Mouse (Mus musculus): Measurements from ENCODE around the gene Dmxl2.

Gene Dmxl2

DNA sequence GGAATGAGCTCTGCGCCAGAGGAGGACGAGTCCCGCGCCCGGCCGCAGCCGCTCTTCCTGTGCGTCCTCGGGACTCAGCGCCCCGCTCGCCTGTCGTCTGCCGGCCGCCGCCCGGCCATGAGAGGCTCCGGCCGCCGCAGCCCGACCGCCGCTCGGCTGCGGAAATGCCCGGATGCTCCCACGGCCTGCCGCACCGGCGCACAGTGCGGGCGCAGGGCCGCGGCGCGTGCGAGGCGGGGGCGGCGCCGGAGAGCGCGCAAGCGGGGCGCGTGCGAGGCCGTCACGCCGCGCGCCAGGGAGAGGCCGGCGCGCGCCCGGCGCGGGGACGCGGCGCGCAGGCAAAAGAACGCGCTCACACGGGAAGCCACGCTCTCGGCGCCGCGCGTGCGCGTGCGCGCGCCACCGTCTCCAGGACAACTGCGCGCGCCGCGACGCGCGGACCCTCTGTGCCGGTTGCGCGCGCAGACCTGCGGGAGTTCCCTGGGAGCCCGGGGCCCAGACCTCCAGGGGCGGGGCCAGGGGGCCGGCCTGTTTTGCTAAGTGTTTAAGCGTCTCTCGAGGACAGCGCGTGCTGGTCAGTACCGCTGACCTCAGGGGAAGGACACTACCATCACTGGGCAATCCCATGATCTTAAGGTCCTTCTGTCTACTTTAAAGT, at the start of gene Dmxl2:
Gene Dmxl2 (minus strand): TSS at position 174 of the 658 bp plus-strand sequence.
- peak; percentile 91 to 95 for DNase-seq

DNA sequence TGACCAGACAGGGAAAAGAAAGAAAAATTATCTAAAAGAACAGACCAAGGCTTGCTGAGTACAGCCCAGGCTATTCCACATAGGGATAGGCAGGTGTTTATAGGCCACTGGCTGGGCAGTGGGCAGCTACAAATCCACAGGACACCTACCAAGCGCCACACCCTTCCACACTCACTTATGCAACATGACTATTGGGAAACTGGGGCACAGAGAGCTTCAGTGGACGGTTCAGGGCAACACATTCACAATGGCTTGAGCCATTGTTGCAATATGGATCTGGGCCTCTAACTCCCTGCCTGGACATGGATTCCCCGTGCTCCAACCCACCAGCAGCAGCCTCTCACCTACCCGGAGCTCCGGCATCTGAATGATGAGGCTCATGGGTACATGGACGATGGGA, 48.0 kb upstream of the Dmxl2 start:
- DNase-seq, result no peak

DNA sequence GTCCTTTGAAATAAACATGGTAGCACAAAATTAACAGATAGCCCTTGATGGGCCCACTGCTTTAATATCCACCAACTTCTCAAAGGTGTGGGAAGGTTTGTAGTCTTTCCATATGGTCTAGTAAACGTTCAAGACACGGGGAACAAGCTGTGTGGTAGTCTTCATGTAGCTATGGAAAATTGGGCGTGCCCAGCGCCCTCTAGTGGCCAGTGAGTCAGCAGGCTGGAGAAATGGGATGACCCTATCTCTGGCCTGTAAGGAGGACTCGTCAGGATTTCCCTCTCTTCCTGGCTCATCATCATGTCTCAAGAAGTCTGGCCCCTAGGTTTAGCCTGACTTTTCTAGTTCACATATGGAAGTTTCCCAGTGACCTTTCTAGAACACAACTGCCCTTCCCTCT, 46.1 kb upstream of the Dmxl2 start:
- DNase-seq, result peak; percentile 41 to 64

DNA sequence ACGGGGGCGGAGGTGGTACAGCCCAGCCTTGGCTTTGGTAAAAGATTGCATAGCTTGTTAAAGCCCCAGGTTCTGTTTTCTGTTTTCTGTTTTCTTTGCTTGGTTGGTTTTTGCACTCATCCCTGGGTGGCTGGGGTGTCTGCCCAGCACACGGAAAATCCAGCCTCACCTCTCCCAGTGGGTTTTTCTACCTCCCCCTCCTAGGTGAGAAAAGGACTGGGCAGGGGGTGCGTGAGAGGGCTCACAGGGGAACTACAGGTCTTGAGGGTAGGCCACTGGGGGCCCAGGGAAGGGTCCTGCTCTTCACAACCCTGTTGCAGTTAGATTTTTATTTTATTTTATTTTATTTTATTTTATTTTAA, 43.5 kb upstream of the Dmxl2 start:
- DNase-seq, result no peak

DNA sequence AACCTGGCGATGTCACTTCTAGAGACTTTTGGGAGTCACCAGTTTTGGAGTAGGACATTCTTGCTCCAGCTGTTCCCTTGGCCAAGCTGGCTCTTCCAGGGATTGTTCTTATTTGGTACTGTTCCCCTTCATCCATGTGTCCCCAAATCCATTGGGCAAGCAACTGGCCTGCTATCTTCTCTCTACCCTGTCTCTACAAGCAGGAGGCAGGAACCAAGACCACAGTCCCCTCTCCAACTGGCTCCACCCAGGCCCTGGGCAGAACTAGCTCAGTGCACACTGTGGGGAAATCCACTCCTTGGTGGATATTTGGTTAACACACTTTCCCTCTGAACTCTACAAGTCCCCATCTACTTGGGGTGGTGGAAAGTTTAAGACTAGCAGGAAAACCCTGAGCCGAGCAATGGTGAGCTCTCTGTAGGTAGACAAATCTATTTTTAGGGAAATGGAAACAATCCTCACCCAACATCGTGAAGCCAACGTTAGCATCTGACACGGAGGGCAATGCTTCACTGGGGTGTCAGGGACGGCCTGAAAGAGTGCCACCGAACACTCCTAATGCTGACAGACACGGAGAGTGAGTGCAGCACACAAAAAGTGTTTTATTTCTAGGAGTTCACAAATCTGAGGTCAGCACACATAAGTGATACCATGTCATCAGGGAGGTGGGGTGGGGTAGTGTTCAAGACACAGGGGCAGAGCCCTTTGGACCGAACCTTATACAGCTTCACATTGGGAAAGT, 43.0 kb upstream of the Dmxl2 start:
- DNase-seq, result no peak

DNA sequence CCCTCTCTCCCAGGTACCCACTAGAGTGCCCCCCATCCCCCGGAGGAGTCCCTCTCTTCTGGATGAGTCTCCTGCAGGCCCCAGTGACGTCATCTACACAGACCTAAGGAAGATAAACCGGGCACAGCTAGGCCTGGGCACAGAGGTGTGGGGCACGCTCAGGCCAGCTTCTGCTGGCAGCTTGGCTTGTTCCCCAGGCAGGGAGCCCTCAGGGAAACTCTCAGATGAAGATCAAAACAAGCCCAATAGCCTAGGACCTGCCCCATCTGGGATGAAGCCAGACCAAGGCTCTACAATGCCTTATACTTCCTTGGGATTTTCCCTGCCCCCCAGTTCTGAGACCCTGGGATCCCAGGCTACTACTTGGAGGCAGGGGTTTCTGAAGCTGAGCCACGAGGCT, 39.4 kb upstream of the Dmxl2 start:
- DNase-seq, result no peak

DNA sequence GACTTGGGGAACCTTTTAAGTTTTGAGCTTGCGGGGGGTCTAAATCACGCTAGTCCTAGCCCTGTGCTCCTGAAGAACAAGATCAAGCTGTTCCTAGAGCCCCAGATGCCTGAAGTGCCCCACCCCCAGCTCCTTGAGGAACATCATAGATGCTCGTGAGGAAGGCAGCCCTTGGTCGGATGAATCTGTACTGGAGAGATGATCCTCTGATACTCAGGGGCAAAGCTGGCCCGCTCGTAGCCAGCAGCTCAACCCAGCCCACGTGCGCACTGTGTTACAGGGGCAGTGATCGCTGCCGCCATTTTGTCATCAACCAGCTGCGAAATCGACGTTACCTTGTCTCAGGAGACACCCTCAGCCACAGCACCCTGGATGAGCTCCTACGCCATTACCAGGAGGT, 37.3 kb upstream of the Dmxl2 start, which contains the start of gene Sh2d7:
Gene Sh2d7 (plus strand): TSS at position 301 of the 400 bp plus-strand sequence.
- no peak for DNase-seq

DNA sequence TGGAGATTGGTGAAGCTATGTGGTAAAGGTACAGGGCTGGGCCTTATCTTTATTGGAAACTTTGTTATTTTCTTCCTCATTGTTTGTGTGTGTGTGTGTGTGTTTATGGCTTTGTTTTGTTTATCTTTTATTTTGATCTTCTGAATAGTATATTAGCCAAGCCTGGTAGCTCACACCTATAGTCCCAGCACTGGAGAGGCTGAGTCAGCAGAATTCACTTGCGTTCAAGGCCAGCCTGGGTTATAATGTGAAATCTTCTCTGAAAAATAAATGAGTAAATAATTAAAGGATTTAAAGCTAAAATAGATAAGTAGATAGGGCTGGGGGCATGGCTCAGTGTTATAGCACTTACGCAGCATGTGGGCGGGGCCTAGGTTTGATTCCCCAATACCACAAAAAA, 36.8 kb upstream of the Dmxl2 start:
- no peak for DNase-seq

DNA sequence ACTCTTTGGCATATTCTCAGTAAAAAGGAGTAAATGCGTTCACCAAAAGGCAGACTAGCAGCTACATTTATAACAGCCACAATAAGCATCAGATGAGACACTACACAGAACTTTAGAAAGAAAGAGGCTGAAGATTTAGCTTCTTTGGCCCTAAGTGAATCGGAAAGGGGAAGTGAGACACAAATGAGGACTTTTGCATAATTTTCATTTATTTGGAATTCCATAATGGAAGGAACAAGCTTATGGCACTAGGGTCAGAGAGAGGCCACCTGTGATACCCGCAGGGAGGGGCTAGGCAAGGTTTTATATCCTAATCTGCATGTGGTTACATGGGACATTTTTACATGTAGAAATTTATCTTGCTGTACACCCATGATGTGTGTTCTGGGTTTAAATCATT, 36.1 kb upstream of the Dmxl2 start:
- DNase-seq, result no peak

DNA sequence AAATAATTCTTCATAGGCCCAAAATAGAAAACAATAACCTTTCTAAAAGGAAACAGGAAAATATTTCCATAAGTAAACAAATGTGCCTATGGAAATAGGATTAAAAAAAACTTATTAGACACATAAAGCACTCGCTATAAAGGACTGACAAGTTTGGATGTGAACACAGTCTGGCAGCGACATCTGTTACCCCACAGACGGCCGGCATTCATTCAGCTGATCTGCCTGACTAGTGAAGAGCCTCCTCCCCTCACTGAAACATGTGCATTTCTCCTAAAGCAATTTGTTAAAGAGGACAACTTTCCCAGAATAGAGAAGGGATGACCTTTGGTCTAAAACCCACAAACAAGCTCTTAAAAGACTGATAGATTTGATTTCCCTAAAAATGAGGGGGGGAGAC, 35.6 kb upstream of the Dmxl2 start:
- no peak for DNase-seq

DNA sequence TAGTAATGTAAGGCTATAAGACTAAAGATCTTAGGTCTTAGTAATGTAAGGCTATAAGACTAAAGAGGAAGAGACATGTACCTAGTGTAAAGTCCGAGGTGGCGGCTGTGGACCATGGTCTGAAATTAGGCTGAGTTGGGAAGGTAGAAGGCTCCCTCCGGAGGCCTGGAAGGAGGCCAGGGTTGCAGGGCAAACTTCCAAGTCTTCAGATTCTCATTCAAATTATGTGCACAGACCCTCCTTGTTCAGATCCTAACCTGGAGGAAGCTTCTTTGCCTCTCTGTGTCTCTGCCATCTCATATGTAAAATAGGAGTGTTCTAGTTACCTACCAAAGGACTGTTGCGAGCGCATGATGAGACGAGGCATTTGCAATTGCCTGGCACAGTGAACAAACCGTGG, 34.8 kb upstream of the Dmxl2 start:
- no peak for DNase-seq

DNA sequence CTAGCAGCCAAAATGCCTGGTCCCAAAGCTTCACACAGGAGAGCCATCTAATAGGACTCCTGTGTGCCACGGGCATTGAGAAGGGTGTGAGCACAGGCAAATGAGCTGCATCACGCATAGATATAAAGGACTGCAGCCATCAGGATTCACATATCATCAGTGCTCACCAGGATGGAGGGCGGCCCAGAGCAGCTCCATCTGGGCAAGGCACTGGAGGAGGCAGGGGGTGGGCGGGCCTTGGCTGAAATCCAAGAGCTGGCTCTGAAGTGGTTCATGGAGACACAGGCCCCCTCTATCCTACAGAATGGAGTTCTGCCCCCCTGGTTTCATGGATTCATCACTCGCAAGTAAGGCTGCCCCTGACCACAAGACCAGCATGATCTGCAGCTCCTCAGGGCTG, 32.5 kb upstream of the Dmxl2 start:
- peak; percentile 17 to 36 for DNase-seq

DNA sequence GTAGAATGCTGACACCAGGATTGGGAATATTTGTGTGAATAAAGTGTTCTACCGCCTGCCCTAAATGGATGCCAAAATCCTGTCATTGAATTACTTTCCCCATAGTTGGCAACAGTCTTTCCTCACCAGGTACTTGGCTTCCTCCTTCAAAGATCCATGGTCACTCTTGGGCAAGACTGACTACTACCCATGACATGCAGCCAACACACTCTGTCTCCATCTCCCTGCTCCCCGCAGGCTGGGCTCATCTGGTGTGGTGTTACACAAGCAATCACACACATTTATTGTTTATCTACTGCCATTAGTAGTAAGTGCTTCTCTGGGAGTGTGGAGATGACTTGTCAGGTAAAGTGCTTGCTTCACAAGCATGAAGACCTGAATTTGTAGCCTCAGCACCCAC, 31.5 kb upstream of the Dmxl2 start:
- DNase-seq, result no peak

DNA sequence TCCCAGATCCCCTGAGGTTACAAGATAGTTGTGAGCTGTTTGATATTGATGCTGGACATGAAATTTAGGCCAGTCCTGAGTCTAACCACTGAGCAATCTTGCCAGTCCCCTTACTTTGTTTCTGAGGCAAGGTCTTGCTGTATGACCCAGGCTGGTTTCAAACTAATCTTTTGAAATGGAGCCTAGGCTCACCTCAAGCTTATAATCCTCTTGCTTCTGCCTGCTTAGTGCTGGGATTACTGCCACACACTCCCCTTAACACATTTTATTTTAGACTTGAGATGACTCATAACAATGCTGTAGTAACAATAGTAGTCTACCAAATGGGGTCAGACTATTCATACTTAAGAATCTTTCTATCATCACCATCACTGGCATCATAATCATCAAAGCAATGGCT, 30.0 kb upstream of the Dmxl2 start:
- DNase-seq, result no peak

DNA sequence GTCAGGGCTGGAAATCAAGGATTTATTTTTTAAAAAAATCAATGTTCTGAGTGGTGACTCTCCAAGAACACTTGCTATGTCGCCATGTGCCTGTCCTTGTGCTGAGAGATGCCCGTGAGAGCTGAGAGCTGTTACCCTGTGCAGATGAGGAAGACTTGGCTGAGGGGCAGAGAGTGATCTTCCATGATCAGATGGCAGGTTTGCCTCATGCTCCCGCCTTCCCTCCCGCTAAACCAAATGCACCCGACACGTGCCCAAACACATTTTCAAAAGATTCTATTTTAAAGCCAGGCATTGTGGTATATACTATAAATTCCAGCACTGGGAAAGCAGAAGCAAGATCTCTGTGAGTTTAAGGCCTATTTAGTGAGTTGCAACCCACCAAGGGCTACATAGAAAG, 29.4 kb upstream of the Dmxl2 start:
- no peak for DNase-seq

DNA sequence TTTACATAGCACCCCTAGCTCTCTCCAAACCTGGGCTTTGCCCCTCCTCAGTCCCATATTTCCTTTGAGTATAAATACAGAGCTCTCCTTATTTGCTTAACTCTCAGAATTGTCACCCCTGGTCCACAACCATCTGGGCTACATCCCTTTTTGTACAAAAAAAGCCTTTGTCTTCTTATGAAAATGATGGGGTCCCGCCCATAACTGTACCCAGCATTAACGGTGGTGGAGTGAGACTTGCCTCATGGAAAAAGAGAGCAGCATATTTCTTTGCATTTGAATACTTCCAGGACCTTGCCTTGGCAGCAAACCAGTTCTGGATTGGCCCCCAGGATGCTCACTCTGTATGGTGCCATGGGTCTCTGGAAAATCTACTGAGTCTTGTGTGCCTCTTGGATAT, 28.5 kb upstream of the Dmxl2 start:
- DNase-seq, result no peak

DNA sequence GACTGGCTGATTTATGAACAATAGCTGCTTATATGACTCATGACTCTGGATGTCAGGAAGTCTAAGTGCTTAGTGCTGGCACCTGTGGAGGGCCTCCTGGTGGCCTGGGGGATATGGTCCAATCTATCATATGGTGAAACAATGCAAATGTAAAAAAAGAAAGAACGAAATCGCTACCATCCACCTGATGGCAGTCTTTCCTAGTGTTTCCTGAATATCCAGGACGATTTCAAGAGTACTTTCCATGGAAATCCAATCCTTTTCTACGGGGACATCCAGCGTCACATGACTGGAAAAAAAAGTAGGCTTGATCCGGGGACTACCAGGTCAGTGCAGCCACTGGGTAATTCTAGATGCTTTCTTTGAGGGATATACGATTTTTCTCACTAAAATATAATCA, 26.3 kb upstream of the Dmxl2 start:
- no peak for DNase-seq

DNA sequence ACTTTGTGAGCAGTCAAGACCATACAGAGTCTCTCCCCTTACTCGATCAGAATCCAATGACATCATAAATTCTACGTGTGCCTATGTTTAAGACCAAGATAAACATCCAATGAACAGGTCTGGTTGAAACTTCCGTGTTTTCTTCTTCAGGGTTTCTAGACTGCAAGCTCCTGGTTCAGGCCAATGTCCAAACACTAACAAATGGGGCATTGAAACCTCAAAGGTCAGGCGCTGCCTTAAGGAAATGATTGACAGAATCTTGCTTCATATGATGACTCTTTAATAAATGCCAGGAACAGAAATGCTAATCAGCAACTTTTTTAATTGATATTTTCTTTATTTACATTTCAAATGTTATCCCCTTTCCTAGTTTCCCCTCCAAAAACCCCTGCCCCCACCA, 18.9 kb upstream of the Dmxl2 start:
- DNase-seq, result no peak

DNA sequence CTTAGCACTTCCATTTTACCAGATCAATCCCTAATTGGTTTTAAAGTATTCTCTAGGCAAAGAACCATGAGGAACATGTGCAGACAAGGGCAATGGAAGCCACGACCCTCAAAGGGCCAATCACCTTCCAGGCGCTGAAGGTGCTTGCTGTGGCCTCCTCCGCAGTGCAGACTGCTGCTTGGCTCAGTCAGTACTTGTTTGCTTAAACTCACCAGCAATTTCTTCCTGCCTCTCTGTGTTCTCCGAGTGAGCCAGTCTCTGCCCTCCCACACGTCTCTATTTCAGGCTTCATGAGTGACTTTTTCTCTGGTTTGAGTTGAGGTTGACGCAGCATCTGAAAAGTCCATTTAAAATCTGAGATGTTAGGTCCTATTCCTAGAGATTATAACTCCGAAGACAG, 17.5 kb upstream of the Dmxl2 start:
- no peak for DNase-seq

DNA sequence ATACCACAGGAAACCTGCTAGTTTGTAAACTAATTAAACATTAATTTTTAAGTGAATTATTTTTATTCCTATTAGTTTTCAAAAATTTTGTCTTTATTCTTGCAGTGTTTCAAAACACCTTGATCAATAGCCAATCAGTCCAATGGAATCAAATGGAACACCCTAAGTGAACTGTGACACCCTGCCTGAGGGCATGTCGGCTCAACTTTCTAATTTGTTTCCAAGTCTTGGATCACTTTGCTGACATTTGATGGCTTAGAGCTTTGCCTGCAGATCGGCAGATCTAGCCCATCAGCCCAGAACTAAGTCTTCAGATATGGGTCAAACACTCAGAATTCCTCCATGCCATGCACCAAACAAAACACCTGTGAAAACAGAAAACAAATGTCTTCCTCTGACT, 14.6 kb upstream of the Dmxl2 start:
- DNase-seq, result no peak

DNA sequence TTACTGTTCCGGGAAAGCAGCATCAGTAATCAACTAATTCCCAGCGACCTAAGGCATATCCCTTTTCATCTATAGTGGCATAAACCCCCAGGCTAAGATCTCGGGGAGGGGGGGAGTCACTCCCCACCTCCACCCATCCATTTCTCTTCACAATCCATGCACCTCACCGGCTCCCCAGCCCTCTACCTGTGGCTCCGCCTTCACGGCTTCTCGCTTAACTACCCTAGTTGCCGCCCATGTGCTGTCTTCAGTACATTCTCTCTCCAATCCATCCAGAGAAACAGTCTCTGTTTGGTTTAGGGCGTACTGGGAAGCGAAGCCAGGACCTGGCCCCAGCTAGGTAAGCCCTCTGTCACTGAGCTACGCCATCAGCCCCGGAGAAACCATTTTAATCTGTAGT, 1.4 kb upstream of the Dmxl2 start:
- no peak for DNase-seq

DNA sequence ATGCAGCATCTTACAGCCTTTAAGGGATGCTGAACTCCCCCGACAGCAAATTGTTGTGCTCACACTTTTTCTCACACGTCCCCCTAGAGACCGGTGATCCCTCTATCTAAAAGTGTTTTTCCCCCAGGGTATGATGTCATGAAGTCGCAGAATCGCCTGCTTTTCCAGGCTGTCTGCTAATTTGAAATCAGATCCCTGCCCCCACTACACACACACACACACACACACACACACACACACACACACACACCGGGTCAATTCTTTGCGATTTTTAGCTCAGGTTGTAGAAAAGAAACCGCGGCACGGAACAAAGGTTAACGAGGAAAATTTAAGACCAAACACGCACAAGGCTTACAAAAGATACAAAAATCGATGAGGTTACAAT, 677 bp upstream of the Dmxl2 start:
- no peak for DNase-seq

DNA sequence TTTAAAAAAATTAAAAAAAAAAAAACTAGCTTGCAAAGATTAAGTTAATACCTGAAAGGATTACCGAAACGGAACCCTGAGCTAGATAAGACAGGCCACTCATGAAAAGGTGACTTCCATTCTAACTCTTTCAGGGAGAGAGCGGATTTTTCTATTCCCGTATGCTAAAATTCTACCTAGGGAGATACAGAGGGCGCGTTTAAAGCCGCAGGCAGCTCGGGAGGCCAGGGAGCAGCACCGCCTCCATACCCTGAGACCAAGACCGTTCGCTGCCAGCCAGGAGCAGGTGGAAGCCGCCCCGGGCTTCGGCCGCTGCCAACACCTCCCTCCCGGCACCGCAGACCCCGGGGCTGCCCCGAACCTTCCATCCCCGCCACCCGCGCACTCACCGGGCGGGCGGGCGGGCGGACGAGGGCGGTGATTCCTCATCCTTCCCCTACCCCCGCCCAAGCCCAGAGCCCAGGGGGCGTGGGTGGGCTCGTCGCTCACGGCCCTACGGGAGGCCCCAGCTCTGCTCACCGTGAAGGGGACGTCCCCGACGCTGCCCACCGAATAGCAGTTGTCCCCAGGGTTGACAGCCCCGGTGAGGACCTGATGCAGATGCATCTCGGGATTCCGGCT, 484 bp downstream of the Dmxl2 start:
- DNase-seq, result no peak

DNA sequence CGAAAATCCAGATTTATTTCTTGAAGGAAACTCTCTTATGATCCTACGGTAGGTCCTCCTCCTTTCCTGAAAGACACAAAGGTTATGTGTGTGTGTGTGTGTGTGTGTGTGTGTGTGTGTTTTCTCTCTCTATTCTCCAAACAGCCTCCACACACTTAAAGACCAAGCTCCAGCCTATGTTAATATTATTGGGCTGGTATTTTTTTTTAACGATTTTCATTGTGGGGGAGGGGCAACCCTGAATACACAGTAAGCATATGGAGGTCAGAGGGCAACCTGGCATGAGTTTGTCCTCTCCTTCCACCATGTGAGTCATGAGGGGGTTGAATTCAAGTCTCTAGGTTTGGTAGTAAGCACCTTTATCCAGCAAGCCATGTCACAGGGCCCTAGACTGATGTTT, 1.6 kb downstream of the Dmxl2 start:
- no peak for DNase-seq

DNA sequence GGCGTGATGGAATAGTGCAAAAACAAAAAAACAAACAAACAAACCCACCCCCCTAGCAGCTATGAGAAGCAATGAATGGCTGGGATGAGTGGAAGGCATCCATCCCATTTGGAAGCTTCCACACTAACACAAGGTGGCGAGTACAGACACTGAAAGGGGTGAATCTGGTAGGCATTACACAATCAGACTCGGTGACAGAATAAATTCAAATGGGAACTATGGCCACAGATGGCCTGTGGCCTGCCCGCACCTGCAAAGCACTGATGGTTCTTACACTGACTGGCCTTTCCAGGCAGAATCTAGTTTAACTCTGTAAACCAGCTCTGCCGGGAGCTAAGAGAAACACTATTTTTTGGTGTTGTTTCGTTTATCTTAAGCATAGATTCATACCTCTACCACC, 2.1 kb downstream of the Dmxl2 start:
- no peak for DNase-seq

Data from lung, postnatal 4 days (tissue).